Mouse (Mus musculus) liver, embryonic 15.5 days (tissue): ENCODE measurements around the gene Dnah8. TPM values are rescaled to one million over a fixed set of nuclear protein-coding genes. Genes with fewer than 3 reads are reported as not detected.

Experiments
- ATAC-seq: fragments of 200-750 bp; cut with Nextera tagmentation; 2 replicates; pipeline ENCODE4 v1.8.0; 2017; ENCODE audit warnings: moderate number of reproducible peaks, mild to moderate bottlenecking, moderate library complexity; ENCODE audit not compliant: insufficient read depth
- H3K27ac ChIP-seq: fragments of 300-500 bp; sonication (generic); replicated peaks from 2 replicates; pipeline ENCODE4 v1.5.1; 2015; ENCODE audit warnings: mild to moderate bottlenecking, inconsistent platforms
- H3K27me3 ChIP-seq: fragments of 300-500 bp; sonication (generic); 2 replicates; pipeline ENCODE4 v1.6.1; 2015; ENCODE audit warnings: mild to moderate bottlenecking, inconsistent platforms
- H3K36me3 ChIP-seq: fragments of 300-500 bp; sonication (generic); replicated peaks from 2 replicates; pipeline ENCODE4 v1.6.1; 2015; ENCODE audit warnings: moderate library complexity, mild to moderate bottlenecking, inconsistent platforms
- H3K4me1 ChIP-seq: fragments of 300-500 bp; sonication (generic); replicated peaks from 2 replicates; pipeline ENCODE4 v1.6.1; 2015; ENCODE audit warnings: inconsistent platforms
- H3K4me2 ChIP-seq: fragments of 300-500 bp; sonication (generic); 2 replicates; pipeline ENCODE4 v1.6.1; 2015; ENCODE audit warnings: moderate library complexity, mild to moderate bottlenecking, inconsistent platforms
- H3K4me3 ChIP-seq: fragments of 300-500 bp; sonication (generic); replicated peaks from 2 replicates; pipeline ENCODE4 v1.5.1; 2015; ENCODE audit warnings: mild to moderate bottlenecking, inconsistent platforms
- H3K9ac ChIP-seq: fragments of 300-500 bp; sonication (generic); 2 replicates; pipeline ENCODE4 v1.6.1; 2015; ENCODE audit warnings: moderate library complexity, mild to moderate bottlenecking, inconsistent platforms
- H3K9me3 ChIP-seq: fragments of 300-500 bp; sonication (generic); replicated peaks from 2 replicates; pipeline ENCODE4 v1.6.1; 2016; ENCODE audit warnings: inconsistent platforms
- WGBS: fragments of 180-500 bp; shearing (Covaris S2); methylation state at CpG from one replicate; pipeline ENCODE4 v1.1.7; 2015; ENCODE audit warnings: mixed read lengths; ENCODE audit not compliant: insufficient replicate concordance; 5-methylcytosine and 5-hydroxymethylcytosine counted together
- polyA plus RNA-seq: library from polyadenylated mRNA; unstranded; fragments of >200 nt; fragmentation: Nextera tagmentation; extraction: Ambion mirVana; gene quantifications from 2 replicates; pipeline ENCODE4 v1.2.1, GENCODE M21; 2015

Dnah8 gene
- polyA plus RNA-seq, 1 experiment from 2014 or later: 1.1 TPM

GRCm38 (mm10) chr17:30792396-30792795, 168.2 kb downstream of the Dnah8 start:
- ATAC-seq: no peak

GRCm38 (mm10) chr17:30796616-30797015, 172.5 kb downstream of the Dnah8 start:
- Histone ChIP-seq H3K9ac (no peak overlapping the region), H3K4me3 (no peak overlapping the region), H3K27me3 (no peaks in the 10 kb centered on the region), H3K4me2 (no peak overlapping the region), H3K9me3 (no peaks in the 10 kb centered on the region), H3K36me3 (no peaks in the 10 kb centered on the region), H3K27ac (no peak overlapping the region), H3K4me1 (no peaks in the 10 kb centered on the region)
- no peak for ATAC-seq
- 79% methylated on average over 4 of the region's 4 CpGs for WGBS

More at GRCm38 (mm10) chr17:30792396-30792795, 168.2 kb downstream of the Dnah8 start:
- Histone ChIP-seq H3K4me2 (no peak overlapping the region), H3K36me3 (no peaks in the 10 kb centered on the region), H3K4me1 (no peaks in the 10 kb centered on the region), H3K9ac (no peak overlapping the region), H3K9me3 (no peaks in the 10 kb centered on the region), H3K27me3 (no peaks in the 10 kb centered on the region), H3K27ac (no peak overlapping the region), H3K4me3 (no peak overlapping the region)
- 79% methylated on average over 6 of the region's 6 CpGs for WGBS

GRCm38 (mm10) chr17:30800261-30800985, 176.3 kb downstream of the Dnah8 start:
- no peak overlapping the region for H3K27ac ChIP-seq
- H3K27me3 ChIP-seq: no peaks in the 10 kb centered on the region
- no peaks in the 10 kb centered on the region for H3K9me3 ChIP-seq
- H3K36me3 ChIP-seq: no peaks in the 10 kb centered on the region
- no peak overlapping the region for H3K4me2 ChIP-seq
- ATAC-seq: no peak
- H3K4me1 ChIP-seq: no peaks in the 10 kb centered on the region
- H3K9ac ChIP-seq: no peak overlapping the region
- no peak overlapping the region for H3K4me3 ChIP-seq
- WGBS: 79% methylated on average over 19 of the region's 19 CpGs

- Histone ChIP-seq H3K36me3 (no peaks in the 10 kb centered on the region), H3K27ac (no peak overlapping the region), H3K9me3 (no peaks in the 10 kb centered on the region), H3K9ac (no peak overlapping the region), H3K4me2 (no peak overlapping the region), H3K4me3 (no peak overlapping the region), H3K4me1 (no peaks in the 10 kb centered on the region), H3K27me3 (no peaks in the 10 kb centered on the region)
- WGBS: 80% methylated on average over 9 of the region's 9 CpGs
- no peak for ATAC-seq
These were observed 179.5 kb downstream of the Dnah8 start for GRCm38 (mm10) chr17:30803668-30804067.

GRCm38 (mm10) chr17:30804955-30805354, 180.8 kb downstream of the Dnah8 start:
- Histone ChIP-seq H3K9me3 (no peaks in the 10 kb centered on the region), H3K4me1 (no peaks in the 10 kb centered on the region), H3K9ac (no peak overlapping the region), H3K4me2 (no peak overlapping the region), H3K27me3 (no peaks in the 10 kb centered on the region), H3K36me3 (no peaks in the 10 kb centered on the region), H3K4me3 (no peak overlapping the region), H3K27ac (no peak overlapping the region)
- no peak for ATAC-seq
- WGBS: 65% methylated on average over 8 of the region's 8 CpGs

- no peak overlapping the region for H3K4me2 ChIP-seq
- H3K4me3 ChIP-seq: no peak overlapping the region
- no peak overlapping the region for H3K9ac ChIP-seq
- H3K27me3 ChIP-seq: no peaks in the 10 kb centered on the region
- H3K27ac ChIP-seq: no peak overlapping the region
- no peaks in the 10 kb centered on the region for H3K36me3 ChIP-seq
- 43% methylated on average over 12 of the region's 12 CpGs for WGBS
- no peak for ATAC-seq
- H3K9me3 ChIP-seq: no peaks in the 10 kb centered on the region
- H3K4me1 ChIP-seq: no peaks in the 10 kb centered on the region
These were observed 181.4 kb downstream of the Dnah8 start for GRCm38 (mm10) chr17:30805511-30806059.

- H3K4me3 ChIP-seq: no peak overlapping the region
- no peaks in the 10 kb centered on the region for H3K27me3 ChIP-seq
- no peak overlapping the region for H3K9ac ChIP-seq
- no peak overlapping the region for H3K4me2 ChIP-seq
- ATAC-seq: no peak
- no peak overlapping the region for H3K27ac ChIP-seq
- 76% methylated on average over 15 of the region's 15 CpGs for WGBS
- no peaks in the 10 kb centered on the region for H3K36me3 ChIP-seq
- no peaks in the 10 kb centered on the region for H3K4me1 ChIP-seq
- no peaks in the 10 kb centered on the region for H3K9me3 ChIP-seq
These were observed 184.9 kb downstream of the Dnah8 start for GRCm38 (mm10) chr17:30808866-30809660.

GRCm38 (mm10) chr17:30809926-30810660, 185.9 kb downstream of the Dnah8 start:
- WGBS: 75% methylated on average over 16 of the region's 16 CpGs
- Histone ChIP-seq H3K4me3 (no peak overlapping the region), H3K9ac (no peak overlapping the region), H3K27me3 (no peaks in the 10 kb centered on the region), H3K4me2 (no peak overlapping the region), H3K27ac (no peak overlapping the region), H3K36me3 (no peaks in the 10 kb centered on the region), H3K9me3 (no peaks in the 10 kb centered on the region), H3K4me1 (no peaks in the 10 kb centered on the region)
- ATAC-seq: no peak

- Histone ChIP-seq H3K9ac (no peak overlapping the region), H3K27me3 (no peaks in the 10 kb centered on the region), H3K9me3 (no peaks in the 10 kb centered on the region), H3K36me3 (no peaks in the 10 kb centered on the region), H3K4me1 (no peaks in the 10 kb centered on the region), H3K4me3 (no peak overlapping the region), H3K27ac (no peak overlapping the region), H3K4me2 (no peak overlapping the region)
- 79% methylated on average over 5 of the region's 5 CpGs for WGBS
- ATAC-seq: no peak
These were observed 194.4 kb downstream of the Dnah8 start for GRCm38 (mm10) chr17:30818543-30818942.

- H3K9me3 ChIP-seq: no peaks in the 10 kb centered on the region
- H3K9ac ChIP-seq: no peak overlapping the region
- H3K4me3 ChIP-seq: no peak overlapping the region
- no peak for ATAC-seq
- no peaks in the 10 kb centered on the region for H3K4me1 ChIP-seq
- no peak overlapping the region for H3K27ac ChIP-seq
- no peaks in the 10 kb centered on the region for H3K27me3 ChIP-seq
- no peaks in the 10 kb centered on the region for H3K36me3 ChIP-seq
- WGBS: 84% methylated on average over 8 of the region's 8 CpGs
- H3K4me2 ChIP-seq: no peak overlapping the region
These were observed 195.0 kb downstream of the Dnah8 start for GRCm38 (mm10) chr17:30819134-30819533.

GRCm38 (mm10) chr17:30821115-30821514, 197.0 kb downstream of the Dnah8 start:
- no peak overlapping the region for H3K4me3 ChIP-seq
- H3K9me3 ChIP-seq: no peaks in the 10 kb centered on the region
- H3K4me1 ChIP-seq: no peaks in the 10 kb centered on the region
- H3K27ac ChIP-seq: no peak overlapping the region
- no peak overlapping the region for H3K4me2 ChIP-seq
- no peaks in the 10 kb centered on the region for H3K36me3 ChIP-seq
- H3K9ac ChIP-seq: no peak overlapping the region
- no peak for ATAC-seq
- H3K27me3 ChIP-seq: no peaks in the 10 kb centered on the region
- WGBS: 35% methylated on average over 6 of the region's 6 CpGs
